Mouse (Mus musculus) cerebellum, postnatal 10 days (tissue): ENCODE results near the gene Fbp2.

ENCODE experiments used
- DNase-seq, 2 experiments: peaks; one replicate each; pipeline ENCODE4 v3.0.0; 2021; ENCODE audit warnings: mixed read lengths in 2 of 2

Gene Fbp2

DNA sequence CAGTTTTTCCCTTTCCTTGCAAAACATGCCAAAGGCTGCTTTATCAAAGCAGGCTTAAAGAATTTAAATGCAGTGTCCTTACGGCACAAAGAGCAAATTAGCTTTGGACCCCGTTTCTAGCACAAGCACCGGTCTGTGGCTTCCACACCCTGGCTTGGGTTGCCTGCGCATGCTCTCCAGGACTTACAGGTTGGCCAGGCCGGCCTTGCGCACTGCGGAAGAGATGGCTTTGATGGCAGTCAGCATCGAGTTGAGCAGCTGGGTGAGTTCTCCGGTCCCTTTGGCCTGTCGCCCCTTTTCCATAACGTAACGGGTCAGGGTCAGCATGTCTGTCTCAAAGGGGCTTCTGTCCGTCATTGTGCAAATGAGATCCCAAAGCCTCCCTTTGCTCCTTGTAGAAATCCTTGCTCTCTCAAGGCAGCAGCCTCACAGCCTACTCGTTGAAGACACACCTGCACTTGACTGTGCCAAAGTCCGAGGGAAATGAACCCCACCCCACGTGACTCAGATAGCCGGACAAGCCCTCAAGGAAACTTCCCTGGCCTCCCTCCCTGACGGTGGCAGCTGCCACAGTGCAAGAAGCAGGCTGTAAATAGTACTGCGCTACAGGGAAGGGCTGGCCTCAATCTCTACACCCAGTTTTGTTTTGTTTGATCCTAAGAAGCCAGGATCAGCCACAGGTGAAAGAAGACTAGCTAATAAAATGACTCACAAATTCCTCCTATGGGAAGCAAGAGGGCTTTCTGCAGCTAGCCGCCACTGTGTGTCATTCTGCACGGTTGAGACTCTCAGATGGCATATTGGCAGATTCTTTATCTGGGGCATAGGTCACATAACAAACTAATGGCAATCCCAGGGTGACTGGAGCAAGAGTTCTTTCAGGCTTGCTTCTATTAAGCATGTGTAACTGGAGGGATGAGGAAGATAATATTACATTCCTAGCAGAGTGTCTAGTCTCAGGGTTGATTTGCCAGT is at the start of gene Fbp2:
Gene Fbp2 (minus strand): TSS at position 482 of the 975 bp plus-strand sequence.
- no peak for DNase-seq

DNA sequence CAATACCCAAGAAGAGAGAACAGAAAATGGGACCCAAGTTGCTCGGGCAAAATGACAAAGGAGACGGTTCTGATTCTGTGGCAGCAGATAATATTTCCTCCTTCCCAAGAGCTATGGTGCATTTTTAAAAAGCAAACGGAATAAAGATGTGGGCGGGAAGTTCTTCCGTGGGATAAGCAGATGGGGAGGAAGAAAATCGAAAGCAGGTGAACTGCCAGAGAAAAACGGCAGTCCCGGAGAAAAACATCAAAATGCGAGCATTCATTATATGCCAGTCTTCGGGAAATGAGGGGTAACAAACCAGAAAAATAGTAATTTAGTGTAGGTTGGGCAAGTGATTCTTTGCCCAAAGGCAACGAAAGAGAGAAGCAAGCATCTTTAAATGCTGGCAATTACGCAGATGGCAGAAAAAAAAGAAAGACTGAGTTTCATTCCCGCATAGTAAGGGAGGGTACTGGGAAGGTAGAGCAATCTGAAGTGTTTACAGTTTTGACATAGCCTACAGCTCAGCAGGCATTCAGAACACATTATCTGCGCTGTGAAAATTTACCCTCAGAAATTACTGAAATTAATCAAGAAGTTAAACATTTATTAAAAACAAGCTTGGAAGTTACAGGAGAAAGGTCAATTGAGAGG is 49.4 kb upstream of the Fbp2 start:
- no peak for DNase-seq

DNA sequence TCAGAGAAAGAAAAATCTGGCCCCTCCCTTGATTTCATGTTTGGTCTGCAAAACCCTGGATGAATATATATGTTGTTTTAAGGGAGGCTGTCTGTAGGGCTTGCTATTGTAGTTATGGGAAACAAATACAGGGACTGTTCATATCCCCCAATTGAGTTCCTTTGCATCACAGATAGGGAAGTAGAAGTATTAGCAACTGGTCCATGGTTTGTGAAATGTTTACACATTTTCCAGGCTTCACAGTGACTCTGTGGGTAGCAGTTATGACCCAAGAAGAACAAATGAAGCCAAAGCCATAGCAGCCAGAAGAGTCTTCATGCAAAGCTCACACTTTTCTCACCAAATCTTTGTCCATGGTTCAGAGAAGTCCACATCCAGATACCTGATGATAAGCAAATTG is 42.9 kb upstream of the Fbp2 start:
- no peak for DNase-seq

DNA sequence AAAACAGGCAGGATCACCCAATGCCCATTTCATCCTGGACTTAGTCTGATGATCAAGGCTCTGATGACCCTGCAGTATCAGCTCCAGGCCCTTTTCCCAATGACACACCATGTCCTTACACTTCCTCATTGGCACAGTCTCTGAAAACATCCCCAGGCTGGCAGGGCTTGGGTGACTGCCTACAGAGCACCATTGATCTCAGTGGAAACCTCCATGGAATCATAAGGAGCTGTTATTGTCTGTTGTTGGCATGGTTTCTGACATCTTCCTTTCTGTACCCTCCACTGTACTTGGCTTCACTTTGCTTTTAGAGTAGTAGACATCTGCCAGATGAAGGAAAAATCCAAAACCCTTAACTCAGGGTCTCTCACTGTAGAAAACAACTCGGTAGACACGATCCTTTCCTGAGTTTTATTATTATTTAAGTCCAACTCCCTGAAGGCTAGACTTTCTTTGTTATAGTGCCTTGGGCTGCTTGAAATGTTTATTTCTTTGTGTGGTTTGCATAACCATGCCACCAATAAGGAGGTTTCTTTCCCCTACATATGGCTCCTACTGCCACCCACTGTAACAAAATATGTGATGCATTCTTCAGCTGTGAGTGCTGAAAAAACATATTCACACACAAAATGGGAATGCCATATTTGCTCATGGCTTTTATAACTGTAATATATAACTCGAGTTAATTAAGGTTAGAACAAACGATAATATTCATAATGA is 39.9 kb upstream of the Fbp2 start:
- peak; percentile 9 to 38 for DNase-seq

DNA sequence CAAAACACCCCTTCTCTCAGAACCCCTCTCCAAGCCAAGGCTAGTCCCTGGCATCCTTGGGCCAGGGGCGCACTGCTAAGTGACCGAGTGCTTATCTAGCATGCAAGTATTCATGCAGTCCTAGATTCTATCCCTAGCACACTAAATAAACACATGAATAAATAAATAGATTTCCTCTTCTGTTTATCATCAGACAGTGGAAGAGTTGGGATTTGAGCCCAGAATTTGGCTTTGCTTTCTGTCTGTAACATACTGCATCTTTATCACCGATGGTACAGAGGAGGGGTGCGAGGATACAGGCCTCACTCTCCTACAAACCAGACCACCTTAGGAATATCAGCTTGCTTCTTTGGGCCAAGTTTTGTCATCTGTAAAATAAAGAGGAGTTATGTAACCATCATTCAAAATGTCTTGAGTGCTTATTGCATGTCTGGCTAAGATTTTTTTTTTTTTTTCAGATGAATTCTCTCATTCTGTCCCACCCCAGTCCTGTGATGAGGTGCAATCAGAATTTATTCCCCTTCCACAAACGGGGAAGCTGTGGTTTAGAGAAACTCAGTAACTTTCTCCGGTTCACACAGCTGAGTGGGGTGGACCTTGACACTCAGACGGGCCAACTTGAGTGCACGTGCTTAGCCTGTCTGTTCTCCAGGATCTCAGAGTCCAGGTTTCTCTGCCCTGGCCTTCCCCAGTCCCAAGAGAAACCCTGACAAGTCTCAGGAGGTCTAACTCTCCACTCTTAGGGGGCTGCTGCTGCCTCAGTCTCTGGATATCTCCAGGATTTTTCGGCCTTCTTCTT is 35.0 kb upstream of the Fbp2 start:
- no peak for DNase-seq

DNA sequence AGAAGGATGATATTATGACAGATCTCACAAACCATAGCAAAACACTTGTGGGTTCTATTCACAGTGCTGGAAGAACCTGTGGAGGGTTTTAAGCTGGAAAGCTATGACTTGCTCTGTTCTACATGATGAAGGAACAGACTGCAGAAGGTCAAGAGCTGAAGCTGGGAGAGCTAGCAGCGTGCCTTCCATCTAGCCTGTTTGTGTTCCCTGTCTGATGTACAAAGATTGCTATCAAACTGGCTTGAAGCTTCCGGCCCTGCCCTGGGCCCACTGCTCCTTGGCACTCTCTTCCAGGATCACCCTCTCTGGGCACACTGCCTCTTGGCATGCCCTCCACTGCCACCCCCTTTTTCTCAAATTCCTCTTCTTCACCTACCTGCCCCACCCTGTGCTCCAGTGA is 31.1 kb upstream of the Fbp2 start:
- no peak for DNase-seq

DNA sequence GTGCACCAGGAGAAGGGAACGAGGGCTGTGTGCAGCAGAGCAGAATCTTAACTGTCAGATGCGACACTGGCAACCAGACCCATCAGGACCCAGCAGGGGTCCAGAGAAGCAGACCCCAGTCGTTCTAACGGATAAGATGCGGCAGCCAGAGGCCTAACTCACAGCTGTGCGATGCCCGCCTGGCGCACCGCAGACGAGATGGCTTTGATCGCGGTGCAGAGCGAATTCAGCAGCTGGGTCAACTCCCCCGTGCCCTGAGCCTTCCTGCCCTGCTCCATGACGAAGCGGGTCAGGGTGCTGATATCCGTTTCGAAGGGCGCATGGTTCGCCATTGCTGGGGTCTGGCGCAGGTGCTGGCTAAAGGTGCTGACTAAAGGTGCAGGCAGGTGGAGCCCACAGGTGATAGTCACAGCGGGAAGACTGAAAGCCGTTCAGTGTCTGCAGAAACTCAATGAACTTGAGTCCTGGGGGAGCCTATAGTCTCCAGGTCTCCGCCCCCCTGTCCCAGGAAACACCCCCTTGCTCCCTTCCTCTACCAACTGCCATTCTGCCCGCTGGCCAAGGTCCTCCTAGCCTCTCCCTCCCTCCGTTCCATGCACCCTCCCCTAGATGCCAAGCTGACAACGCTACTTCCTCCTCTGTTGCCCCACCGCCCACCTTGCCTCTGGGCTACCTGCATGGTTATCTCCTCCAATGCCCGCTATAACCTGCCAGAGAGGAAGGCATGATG is 29.7 kb upstream of the Fbp2 start, which contains the start of gene Fbp1:
Gene Fbp1 (minus strand): TSS at position 571 of the 730 bp plus-strand sequence.
- DNase-seq = peak; percentile 42 to 51

DNA sequence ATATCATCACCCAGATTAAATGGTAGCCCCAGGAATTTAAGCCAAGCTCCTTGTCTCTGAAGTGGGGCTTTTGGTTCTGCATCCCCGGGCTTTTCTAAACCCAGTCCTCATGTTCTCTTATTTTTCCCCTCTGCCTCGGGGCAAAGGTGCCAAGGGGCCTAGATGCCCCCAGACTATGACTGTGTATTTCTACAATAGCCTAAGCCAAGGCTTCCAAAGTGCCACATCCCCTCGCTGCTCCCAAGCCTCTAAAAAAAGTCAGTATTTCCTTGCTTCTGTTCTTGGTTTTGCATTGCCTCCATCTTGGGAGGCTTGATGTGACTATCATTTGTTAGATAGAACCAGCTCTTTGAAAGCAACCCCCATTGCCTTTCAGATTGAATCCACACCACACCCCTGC is 26.3 kb upstream of the Fbp2 start:
- no peak for DNase-seq

DNA sequence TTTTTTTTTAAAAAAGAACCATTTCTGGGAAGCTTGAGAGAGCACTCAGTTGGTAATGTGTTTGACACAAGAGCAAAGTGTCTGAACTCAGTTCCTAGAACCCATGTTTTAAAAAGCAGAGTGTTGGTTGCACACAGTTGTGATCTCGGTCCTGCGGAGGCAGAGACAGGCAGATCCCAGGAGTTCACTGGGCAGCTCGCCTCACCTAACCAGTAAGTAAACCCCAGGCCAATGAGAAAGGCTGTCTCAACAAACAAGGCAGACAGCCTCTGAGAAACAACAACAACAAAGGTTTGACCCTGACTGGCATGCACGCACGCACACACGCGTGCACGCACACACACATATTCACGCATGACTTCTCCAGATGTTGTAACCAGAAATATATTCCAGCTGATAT is 25.7 kb upstream of the Fbp2 start:
- no peak for DNase-seq

DNA sequence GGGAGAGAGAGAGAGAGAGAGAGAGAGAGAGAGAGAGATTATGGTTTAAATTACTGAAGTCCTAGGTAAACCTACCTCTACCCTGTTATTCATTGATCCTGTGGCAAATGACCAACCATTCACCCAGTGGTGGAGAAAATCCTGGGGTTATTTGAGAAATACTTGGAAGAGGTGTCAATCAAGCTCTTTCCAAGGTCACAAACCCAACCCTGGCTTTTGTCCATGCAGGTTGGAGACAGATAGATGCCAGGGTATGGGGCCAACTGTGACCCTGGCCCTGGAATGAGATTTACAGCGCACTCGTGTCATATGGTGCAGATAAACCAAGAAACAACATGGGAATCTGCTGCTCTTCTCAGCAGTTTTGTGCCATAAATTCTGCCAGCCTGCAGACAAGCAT is 25.2 kb upstream of the Fbp2 start:
- peak in 1 of 2 experiments; percentile 8 for DNase-seq

DNA sequence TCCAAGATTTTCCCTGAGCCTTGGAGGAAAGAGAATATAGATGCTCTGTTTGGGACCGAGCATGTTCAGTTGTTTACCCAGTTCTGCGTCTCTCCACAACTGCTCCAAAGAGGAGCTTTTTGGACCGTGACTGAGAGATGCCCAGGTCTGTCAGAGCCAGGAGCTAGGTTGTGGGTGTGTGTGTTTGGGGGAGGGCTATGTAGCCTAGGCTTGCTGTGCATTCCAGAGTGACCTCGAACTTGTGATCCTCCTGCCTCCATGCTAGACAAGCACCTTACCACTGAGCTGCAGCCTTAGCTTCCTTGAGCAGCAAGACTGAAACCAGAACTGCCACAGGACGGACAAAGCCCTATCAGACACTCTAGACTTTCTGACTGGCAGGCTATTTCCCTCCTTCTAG is 24.6 kb upstream of the Fbp2 start:
- no peak for DNase-seq

DNA sequence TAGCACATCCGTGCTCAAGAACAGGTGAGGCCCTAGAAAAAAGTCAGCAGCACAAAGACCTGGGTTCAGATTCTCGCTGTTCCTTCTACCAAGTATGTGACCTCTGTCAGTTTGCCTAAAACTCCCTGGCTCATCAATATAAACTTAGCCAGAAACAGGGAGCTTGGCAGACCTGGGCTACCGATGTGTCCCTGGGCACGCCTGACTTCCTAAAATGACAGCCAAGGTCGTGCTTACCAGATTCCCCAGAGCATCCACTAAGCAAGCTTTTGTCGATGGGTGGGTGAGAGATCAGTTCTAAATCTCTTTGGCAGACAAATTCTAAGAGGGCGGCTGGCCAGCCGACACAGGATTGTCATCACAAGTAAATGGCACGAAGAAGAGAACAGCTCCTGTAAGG is 23.1 kb upstream of the Fbp2 start:
- no peak for DNase-seq

DNA sequence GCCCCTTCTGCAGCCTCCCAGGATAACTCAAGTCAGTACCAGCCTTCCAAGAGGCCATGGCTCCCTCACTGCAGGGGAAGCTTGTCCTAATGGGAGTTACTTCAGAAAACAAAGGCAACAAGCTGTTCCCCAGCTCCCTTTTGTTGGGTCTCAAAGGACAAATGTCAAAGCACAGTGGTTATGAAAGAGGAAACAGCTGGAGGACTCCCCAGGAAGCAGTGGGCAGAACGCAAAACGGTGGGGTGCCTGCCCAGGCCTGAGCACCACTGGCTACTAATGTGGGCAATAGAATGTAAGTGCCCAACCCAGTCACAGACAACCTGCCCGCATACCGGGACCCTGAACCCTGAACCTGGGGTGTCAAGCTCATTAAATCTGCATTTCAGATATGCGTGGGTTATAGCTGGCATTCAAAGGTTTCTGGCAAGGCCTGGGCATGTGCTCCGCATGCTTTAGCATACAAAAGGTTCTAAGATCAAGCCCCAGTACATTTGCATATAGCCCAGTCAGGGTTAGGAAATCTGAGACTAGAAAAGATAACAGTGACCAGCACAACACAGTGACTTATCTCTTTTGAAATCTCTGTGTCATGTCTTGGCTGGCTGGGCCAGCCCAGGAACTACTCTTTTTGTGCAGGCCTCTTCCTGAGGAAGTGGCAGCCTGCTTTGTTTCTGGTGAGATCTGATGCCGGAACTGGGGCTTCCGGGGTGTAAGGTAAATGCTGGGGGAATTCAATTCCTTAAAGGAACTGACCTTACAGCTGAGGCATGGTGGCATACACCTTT is 21.8 kb upstream of the Fbp2 start:
- no peak for DNase-seq

DNA sequence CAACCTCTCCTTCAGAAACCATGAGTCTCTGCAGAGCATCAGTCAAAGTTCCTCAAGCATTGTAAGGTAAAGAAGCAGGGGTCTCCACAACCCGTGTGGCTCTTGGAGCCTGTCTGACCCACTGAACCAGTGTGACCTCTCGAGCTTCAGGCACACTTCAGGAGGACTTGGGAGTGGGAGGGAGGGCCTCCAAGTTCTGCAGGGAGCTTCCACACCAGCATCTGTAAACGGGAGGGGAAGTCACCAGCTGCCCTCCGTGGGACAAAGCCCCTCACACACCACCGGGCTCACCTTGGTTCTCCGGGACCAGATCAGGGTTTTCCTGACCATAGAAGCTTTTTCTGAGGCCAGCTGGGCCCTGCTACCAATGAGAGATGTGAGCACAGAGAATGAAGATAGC is 21.2 kb upstream of the Fbp2 start:
- no peak for DNase-seq

DNA sequence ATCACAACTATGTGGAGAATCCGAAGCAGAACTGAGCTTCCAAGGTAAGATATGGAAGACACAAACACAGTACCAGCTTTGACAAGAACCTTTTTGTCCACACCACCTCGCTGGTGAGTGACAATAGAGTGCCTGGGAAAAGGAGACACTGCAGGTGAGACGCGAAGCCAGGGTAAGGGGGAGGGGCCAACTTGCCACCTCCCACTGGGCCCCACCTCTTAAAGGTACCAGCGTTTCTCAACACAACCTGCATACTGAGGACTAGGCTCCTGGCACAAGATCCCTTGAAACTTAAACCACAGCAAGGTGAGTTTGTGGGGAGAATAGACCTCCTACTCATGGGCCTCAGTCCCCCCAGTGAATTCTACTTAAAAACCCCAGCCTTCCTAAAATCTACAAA is 19.0 kb upstream of the Fbp2 start:
- DNase-seq = no peak

DNA sequence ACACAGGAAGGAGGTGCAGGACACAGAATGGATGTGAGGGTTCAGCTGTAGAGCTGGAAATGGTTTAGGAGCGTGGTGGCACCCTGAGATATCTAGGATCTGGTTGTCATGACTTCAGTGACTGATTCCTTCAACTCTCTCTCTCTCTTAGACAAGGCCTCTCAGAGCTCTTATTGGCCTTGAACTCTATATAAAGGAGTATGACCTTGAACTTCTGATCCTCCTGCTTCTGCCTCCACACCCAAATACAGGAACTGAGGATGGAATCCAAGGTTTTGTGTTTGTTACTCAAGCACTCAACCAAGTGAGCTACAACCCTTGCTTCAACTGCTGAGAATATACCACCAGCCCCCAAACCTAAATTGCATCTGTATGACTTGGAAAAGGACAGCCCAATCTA is 17.9 kb upstream of the Fbp2 start:
- DNase-seq = no peak

DNA sequence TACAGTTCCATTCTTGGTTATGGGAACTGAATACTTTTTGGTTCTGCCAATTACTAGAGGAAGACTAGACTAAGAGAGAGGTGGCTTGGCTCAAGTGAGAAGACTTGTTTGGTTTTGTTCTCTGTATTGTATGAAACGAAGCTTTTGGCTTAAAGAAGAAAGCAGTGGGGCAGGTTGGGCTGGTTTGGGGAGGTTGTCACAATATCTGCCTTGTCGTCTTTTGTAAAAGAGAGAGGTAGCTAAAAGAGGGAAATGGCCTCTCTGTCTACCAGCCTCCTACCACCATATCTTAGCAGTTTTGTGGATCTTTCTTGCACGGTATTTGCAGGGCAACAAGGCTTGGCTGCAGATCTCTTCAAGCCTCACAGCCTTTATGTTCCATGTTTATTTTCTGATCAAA is 14.0 kb upstream of the Fbp2 start:
- no peak for DNase-seq

DNA sequence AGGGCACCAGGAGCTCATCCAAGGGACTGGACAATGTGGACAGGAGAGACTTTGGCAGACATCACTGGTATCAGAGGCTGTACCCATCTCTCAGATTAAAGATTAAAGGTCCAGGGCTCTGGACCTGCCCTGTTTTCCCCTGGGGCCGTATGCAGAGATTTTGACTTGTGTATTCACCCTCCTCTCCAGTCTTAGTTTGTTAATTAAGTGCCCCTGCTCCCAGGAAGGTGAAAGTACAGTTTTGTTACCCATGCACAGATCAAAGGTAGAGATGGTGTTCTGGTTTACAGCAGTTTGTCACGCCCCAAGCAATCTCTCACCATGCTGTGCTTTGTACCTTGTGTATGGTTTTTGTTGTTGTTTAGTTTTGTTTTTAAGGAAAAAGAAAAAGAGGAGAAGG is 12.4 kb upstream of the Fbp2 start:
- DNase-seq = no peak

DNA sequence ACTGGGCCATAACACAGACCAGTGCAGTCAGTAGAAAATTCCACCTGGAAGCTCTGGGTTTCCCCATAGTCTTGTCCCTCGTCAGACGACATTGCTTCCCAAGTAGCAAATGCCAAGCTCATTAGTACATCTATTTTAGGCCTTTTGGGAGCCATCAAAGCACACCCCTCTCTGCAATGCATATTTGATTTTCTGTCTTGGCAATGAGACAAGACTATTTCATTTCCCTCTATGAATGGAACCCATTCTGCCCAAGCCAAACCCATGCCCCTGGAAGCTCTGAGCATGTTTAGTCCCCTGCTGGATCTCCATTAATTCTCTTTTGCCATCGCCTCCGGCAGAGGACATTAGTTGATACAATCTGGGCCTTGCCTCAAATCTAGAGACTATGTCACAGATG is 8.6 kb upstream of the Fbp2 start:
- DNase-seq = peak; percentile 14 to 32

DNA sequence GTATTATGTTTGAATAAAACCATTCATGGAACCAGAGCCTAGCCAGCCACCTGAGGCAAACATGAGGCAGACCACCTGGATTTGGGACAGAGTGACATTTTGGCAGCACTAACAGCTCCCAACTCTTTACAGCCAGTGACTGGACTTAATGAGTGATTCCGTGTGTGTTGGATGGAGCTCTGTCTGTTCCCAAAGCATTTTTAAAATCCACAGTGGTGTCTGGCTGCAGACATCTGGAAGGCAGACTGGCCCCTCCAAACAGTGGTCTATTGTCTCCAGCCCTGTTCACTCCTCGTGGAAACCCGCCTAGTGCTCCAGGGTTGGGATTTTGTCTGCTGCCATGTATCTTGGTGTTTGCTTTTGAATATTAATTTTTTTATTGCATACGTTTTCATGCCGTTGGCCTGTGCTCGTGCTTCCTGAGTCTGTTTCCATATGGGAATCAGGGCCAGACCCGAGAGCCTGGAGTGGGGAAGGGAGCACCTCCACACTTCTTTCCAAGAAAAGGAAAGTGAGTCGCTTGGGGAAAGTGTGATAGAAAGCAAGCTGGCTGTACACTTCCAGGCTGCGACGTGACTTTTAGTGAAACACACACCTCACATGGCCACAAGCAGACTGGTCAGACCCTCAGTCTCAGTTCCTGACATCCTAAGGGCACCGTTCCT is 7.6 kb upstream of the Fbp2 start:
- DNase-seq = no peak

DNA sequence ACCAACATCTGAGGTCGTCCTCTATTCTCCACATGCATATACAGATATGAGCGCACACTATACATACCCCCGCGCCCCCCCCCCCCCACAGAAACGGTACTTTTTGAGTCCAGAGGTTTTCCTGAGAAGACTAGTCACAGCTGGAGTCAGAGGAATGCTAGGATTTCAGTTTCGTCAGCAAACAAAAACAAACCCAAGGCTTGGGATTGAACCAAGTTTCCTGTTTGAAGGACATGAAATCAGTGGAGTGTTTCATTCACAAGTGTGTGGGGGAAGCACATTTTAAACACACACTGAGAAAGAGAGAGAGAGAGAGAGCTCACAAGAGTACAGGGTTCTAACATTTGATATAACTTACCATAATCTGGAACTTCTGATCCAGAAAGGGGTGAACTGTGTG is 5.5 kb upstream of the Fbp2 start:
- DNase-seq = no peak
